Mouse (Mus musculus) liver, postnatal 0 days (tissue): ENCODE data around the gene Plscr1. TPM values are rescaled to one million over a fixed set of nuclear protein-coding genes. Genes with fewer than 3 reads are reported as not detected.

ENCODE experiments used
- ATAC-seq: fragments of 200-750 bp; cut with Nextera tagmentation; 2 replicates; pipeline ENCODE4 v1.8.0; 2017; ENCODE audit warnings: mild to moderate bottlenecking, moderate library complexity
- DNase-seq: peaks from one replicate; pipeline ENCODE4 v3.0.0-alpha.2; 2016
- H3K27ac ChIP-seq: fragments of 300-500 bp; sonication (generic); 2 replicates; pipeline ENCODE4 v1.5.1; 2014; ENCODE audit warnings: antibody characterized with exemption, moderate library complexity, mild to moderate bottlenecking, low read depth
- H3K27me3 ChIP-seq: fragments of 300-500 bp; sonication (generic); 2 replicates; pipeline ENCODE4 v1.6.1; 2014; ENCODE audit warnings: low read length, control low read depth, mixed read lengths; ENCODE audit not compliant: insufficient read depth
- H3K36me3 ChIP-seq: fragments of 300-500 bp; sonication (generic); replicated peaks from 2 replicates; pipeline ENCODE4 v1.6.1; 2014; ENCODE audit warnings: mild to moderate bottlenecking, control low read depth, low read length, moderate library complexity, mixed read lengths; ENCODE audit not compliant: insufficient read depth
- H3K4me1 ChIP-seq: fragments of 300-500 bp; sonication (generic); 2 replicates; pipeline ENCODE4 v1.6.1; 2014; ENCODE audit warnings: antibody characterized with exemption, mild to moderate bottlenecking, control low read depth; ENCODE audit not compliant: insufficient read depth
- H3K4me2 ChIP-seq: fragments of 300-500 bp; sonication (generic); 2 replicates; pipeline ENCODE4 v1.6.1; 2014; ENCODE audit warnings: low read depth, mild to moderate bottlenecking, low read length, moderate library complexity, mixed read lengths
- H3K4me3 ChIP-seq: fragments of 300-500 bp; sonication (generic); 2 replicates; pipeline ENCODE4 v1.5.1; 2014; ENCODE audit warnings: low read depth, low read length
- H3K9ac ChIP-seq: fragments of 300-500 bp; sonication (generic); replicated peaks from 2 replicates; pipeline ENCODE4 v1.6.1; 2014; ENCODE audit warnings: mild to moderate bottlenecking, moderate library complexity
- H3K9me3 ChIP-seq: fragments of 300-500 bp; sonication (generic); 2 replicates; pipeline ENCODE4 v1.6.1; 2016; ENCODE audit warnings: mild to moderate bottlenecking, control low read depth, low read length, mixed read lengths
- CTCF ChIP-seq: sonication (generic); IDR thresholded peaks from 2 replicates; pipeline ENCODE4 v1.5.1; 2016; ENCODE audit warnings: antibody characterized with exemption, low read depth
- EP300 ChIP-seq: IDR thresholded peaks from 2 replicates; pipeline ENCODE4 v1.6.1; 2016; ENCODE audit warnings: antibody characterized with exemption, low read depth, mild to moderate bottlenecking
- WGBS: fragments of 180-500 bp; shearing (Covaris S2); extraction: QIAGEN DNeasy Blood & Tissue Kit; methylation state at CpG from one replicate; pipeline ENCODE4 v1.1.7; 2014; ENCODE audit not compliant: insufficient replicate concordance; 5-methylcytosine and 5-hydroxymethylcytosine counted together
- polyA plus RNA-seq: library from polyadenylated mRNA; unstranded; fragments of >200 nt; fragmentation: Nextera tagmentation; extraction: Ambion mirVana; gene quantifications from 2 replicates; pipeline ENCODE4 v1.2.1, GENCODE M21; 2015

The Plscr1 gene
- polyA plus RNA-seq: 38.8 and 47.1 TPM in 2 replicates

DNA sequence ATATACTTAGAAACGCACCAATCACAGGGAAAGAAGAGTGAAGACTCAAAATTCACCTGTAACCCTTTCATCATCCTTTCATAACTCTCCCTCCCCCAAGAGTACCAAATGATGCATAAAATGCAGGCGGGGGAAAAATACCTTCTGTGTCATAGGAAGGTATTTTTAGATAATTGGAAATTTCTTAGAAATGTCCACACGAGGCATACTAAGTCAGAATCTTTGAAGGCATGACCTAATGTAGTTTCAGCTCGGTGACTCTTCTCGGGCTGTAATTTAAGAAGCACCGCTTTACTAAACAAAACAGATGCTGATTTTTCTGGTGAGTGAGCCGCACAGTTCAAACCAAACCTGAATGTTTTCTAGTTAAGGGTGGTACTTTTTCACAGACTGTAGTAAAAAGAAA, at the start of gene Plscr1:
Gene Plscr1, plus strand, starts transcription at position 304 of the 406 bp plus-strand sequence.
- Histone ChIP-seq H3K4me3 (peak within 1 kb of the TSS; percentile 74), H3K36me3 (no peaks in the 10 kb centered on the region), H3K9ac (peak within 1 kb of the TSS; percentile 80), H3K4me1 (peaks cover 11% of the 10 kb centered on the region), H3K4me2 (peak within 1 kb of the TSS; percentile 87), H3K9me3 (no peaks in the 10 kb centered on the region), H3K27ac (peak within 1 kb of the TSS; percentile 98), H3K27me3 (no peaks in the 10 kb centered on the region)
- 30% methylated on average over 7 of the region's 7 CpGs for WGBS
- no peak for TF ChIP-seq EP300
- no peak for TF ChIP-seq CTCF
- ATAC-seq: no peak
- no peak for DNase-seq

DNA sequence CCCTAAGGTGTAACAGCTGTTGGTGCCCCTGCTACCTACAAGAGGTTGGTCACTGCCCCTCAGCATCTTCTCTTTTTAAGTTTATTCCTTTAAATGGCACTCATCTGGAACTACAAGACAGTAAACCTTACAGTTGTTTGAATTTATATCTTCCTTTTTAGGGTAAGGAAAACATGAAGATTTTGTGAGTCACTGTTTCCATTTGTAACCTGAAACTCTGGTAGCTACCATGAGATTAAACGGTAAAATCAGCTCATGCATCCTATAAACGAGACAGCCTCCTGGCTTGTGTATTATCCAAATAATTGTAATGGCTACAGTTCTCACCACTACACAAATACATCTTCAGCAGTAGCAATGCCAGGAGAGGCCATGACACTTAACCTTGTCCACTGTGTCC, 45.2 kb upstream of the Plscr1 start:
- DNase-seq (no peak), ATAC-seq (no peak)
- Histone ChIP-seq H3K9me3 (no peaks in the 10 kb centered on the region), H3K27ac (no peak overlapping the region), H3K36me3 (no peaks in the 10 kb centered on the region), H3K4me3 (no peak overlapping the region), H3K9ac (no peak overlapping the region), H3K4me2 (no peak overlapping the region), H3K4me1 (no peaks in the 10 kb centered on the region), H3K27me3 (no peaks in the 10 kb centered on the region)
- TF ChIP-seq EP300: no peak
- no peak for TF ChIP-seq CTCF
- 76% methylated on average over 2 of the region's 2 CpGs for WGBS

DNA sequence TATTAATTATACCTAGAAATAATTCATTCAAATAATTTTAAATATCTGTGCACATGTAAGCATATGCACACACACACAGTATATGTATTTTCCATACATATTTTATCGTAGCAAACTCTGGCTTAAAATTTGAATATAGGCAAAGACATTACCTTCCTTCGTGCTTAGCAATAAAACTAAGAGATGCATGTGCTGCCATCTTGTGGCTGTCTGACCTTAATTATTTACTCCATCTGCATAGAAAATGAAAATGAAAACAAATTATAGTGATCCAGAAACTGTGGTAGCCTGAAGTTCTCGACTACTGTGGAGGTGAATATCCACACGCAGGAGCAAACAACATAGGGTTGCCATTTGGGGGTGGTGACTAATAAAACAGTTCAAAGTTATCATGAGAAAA, 42.2 kb upstream of the Plscr1 start:
- TF ChIP-seq CTCF (peak; percentile 59), EP300 (no peak)
- WGBS: 34% methylated on average over 4 of the region's 4 CpGs

DNA sequence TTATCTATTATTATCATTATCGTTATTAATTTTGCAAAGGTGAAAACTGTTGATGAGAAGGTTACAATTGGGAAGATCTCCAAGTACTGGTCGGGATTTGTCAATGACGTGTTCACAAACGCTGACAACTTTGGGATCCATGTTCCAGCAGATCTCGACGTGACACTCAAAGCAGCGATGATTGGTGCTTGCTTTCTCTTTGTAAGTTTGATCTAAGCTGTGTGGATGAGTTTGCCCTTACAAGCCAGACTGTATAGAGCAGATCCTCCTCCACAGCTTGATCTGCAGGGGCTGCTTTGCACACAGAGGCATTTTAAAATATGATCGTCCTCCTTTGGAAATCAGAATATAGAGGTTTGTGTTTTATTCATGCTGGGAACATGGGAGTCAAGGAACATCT, 41.8 kb upstream of the Plscr1 start:
- H3K36me3 ChIP-seq: no peaks in the 10 kb centered on the region
- 72% methylated on average over 8 of the region's 8 CpGs for WGBS
- no peaks in the 10 kb centered on the region for H3K4me1 ChIP-seq
- TF ChIP-seq EP300 (no peak), CTCF (no peak)
- no peaks in the 10 kb centered on the region for H3K27me3 ChIP-seq
- no peak overlapping the region for H3K4me3 ChIP-seq
- peak overlapping the region; percentile 51; the same call in 1 of the 2 replicates for H3K4me2 ChIP-seq
- ATAC-seq (no peak), DNase-seq (no peak)
- H3K27ac ChIP-seq: no peak overlapping the region
- H3K9me3 ChIP-seq: no peaks in the 10 kb centered on the region
- H3K9ac ChIP-seq: no peak overlapping the region

More for the DNA sequence above, 42.2 kb upstream of the Plscr1 start:
- H3K9ac ChIP-seq: no peak overlapping the region
- no peak for ATAC-seq
- H3K27ac ChIP-seq: no peak overlapping the region
- DNase-seq: peak; percentile 37
- H3K4me3 ChIP-seq: no peak overlapping the region
- H3K4me1 ChIP-seq: no peaks in the 10 kb centered on the region
- H3K4me2 ChIP-seq: peak overlapping the region; percentile 51; the same call in 1 of the 2 replicates
- H3K9me3 ChIP-seq: no peaks in the 10 kb centered on the region
- no peaks in the 10 kb centered on the region for H3K36me3 ChIP-seq
- no peaks in the 10 kb centered on the region for H3K27me3 ChIP-seq

DNA sequence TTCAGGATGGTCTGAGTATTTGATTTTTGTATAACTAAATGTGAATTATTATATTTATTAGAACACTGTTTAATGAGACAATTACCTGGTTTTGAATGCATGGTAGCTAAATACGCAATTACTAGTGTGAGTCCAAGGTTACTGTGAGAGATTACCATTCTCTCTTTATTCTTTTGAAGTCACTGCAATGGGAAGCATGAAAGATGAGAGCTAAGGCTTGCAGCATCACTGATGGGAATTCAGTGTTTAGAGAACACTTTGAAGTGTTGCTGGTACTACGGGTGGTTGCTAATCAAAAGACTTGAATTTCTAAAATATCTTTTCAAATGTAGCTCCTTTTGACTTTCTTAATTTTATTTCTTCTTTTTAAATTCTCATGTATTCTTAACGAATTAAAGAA, 39.7 kb upstream of the Plscr1 start:
- H3K9me3 ChIP-seq: no peaks in the 10 kb centered on the region
- no peaks in the 10 kb centered on the region for H3K36me3 ChIP-seq
- ATAC-seq (no peak), DNase-seq (no peak)
- no peak overlapping the region for H3K4me2 ChIP-seq
- H3K9ac ChIP-seq: no peak overlapping the region
- H3K4me3 ChIP-seq: no peak overlapping the region
- WGBS: 85% methylated on average over 3 of the region's 3 CpGs
- no peak overlapping the region for H3K27ac ChIP-seq
- TF ChIP-seq EP300 (no peak), CTCF (no peak)
- no peaks in the 10 kb centered on the region for H3K27me3 ChIP-seq
- H3K4me1 ChIP-seq: no peaks in the 10 kb centered on the region

DNA sequence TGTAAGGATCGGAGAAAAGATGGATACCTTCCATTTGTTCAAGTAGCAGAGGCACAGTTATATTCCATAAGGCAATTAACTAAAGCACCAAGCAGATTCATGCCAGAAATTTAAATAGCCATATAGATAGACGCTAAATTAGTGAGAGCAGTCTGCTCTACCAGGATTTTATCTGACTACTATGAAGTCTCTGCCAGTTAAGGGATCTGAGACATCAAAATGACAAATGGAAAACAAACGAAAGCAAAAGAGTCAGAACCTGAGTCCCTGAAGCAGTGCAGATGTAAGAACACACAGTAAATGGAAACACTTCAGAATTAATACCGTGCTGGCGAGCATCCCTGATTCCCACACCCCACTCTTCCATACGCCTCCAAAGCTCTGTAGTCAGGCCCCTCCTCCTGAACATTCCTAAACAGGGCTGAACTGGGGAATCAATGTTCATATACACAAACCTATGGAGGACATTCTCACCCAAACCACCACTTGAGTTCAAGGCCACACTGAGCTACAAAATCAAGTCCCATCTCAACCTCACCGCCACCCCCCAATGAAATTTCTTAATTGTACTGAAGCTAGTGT, 39.1 kb upstream of the Plscr1 start:
- Histone ChIP-seq H3K27ac (no peak overlapping the region), H3K4me3 (no peak overlapping the region), H3K4me2 (no peak overlapping the region), H3K9ac (no peak overlapping the region), H3K36me3 (no peaks in the 10 kb centered on the region), H3K27me3 (no peaks in the 10 kb centered on the region), H3K4me1 (no peaks in the 10 kb centered on the region), H3K9me3 (no peaks in the 10 kb centered on the region)
- WGBS: 80% methylated on average over 7 of the region's 7 CpGs
- no peak for DNase-seq
- no peak for ATAC-seq
- TF ChIP-seq CTCF: no peak
- no peak for TF ChIP-seq EP300
